Mouse (Mus musculus): Measurements from ENCODE around the gene Cacnb4. TPM values are rescaled to one million over a fixed set of nuclear protein-coding genes. Genes with fewer than 3 reads are reported as not detected.

Cacnb4 gene
- polyA plus RNA-seq, 1 experiment from 2014 or later, result 1.1 TPM

- no peaks in the 10 kb centered on the region for H3K79me2 ChIP-seq (ENCODE audit: inconsistent target)
- 10% methylated on average over 7 of the region's 7 CpGs for WGBS (ENCODE audit: missing documents)
- H3K27ac ChIP-seq, result no peak overlapping the region
- H3K4me3 ChIP-seq (ENCODE audit: inconsistent target), result no peak overlapping the region
- H3K36me3 ChIP-seq (ENCODE audit: inconsistent target), result no peaks in the 10 kb centered on the region
Observed at GRCm38 (mm10) chr2:52632880-52633279, 43.8 kb downstream of the Cacnb4 start.

GRCm38 (mm10) chr2:52628186-52628585 is 48.4 kb downstream of the Cacnb4 start:
- Histone ChIP-seq H3K79me2 (ENCODE audit: inconsistent target) (no peaks in the 10 kb centered on the region), H3K36me3 (ENCODE audit: inconsistent target) (no peaks in the 10 kb centered on the region), H3K4me3 (ENCODE audit: inconsistent target) (no peak overlapping the region), H3K27ac (no peak overlapping the region)
- WGBS (ENCODE audit: missing documents), result 0% methylated on average over 4 of the region's 4 CpGs

DNA sequence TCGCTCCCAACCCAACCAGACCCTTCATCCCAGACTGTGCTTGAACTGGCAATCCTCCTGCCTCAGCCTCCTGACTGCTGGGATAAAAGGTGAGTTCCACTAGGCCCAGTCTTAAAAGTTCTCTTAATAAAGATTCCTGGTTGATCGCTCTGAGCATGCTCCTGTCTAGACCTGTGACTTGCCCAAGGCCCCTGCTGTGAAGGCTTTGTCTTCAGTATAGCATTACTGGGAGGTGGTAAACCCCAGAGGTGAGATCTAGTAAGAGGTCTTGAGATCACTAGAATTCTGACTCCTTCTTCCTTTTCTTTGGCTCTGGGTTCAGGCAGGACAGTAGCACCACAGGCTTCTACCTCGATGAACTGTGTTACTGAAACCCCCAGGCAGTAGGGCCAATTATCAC is 50.4 kb downstream of the Cacnb4 start:
- Histone ChIP-seq H3K36me3 (ENCODE audit: inconsistent target) (no peaks in the 10 kb centered on the region), H3K4me3 (ENCODE audit: inconsistent target) (no peak overlapping the region), H3K27ac (no peak overlapping the region), H3K79me2 (ENCODE audit: inconsistent target) (no peaks in the 10 kb centered on the region)
- WGBS (ENCODE audit: missing documents), result 95% methylated on average over 3 of the region's 3 CpGs

GRCm38 (mm10) chr2:52625731-52626130 is 50.9 kb downstream of the Cacnb4 start:
- Histone ChIP-seq H3K36me3 (ENCODE audit: inconsistent target) (no peaks in the 10 kb centered on the region), H3K79me2 (ENCODE audit: inconsistent target) (no peaks in the 10 kb centered on the region), H3K4me3 (ENCODE audit: inconsistent target) (no peak overlapping the region), H3K27ac (no peak overlapping the region)
- WGBS (ENCODE audit: missing documents), result 82% methylated on average over 6 of the region's 6 CpGs

- WGBS (ENCODE audit: missing documents), result 92% methylated on average over 7 of the region's 7 CpGs
- Histone ChIP-seq H3K27ac (no peak overlapping the region), H3K79me2 (ENCODE audit: inconsistent target) (no peaks in the 10 kb centered on the region), H3K36me3 (ENCODE audit: inconsistent target) (no peaks in the 10 kb centered on the region), H3K4me3 (ENCODE audit: inconsistent target) (no peak overlapping the region)
Observed at GRCm38 (mm10) chr2:52623921-52624404, 52.7 kb downstream of the Cacnb4 start.

DNA sequence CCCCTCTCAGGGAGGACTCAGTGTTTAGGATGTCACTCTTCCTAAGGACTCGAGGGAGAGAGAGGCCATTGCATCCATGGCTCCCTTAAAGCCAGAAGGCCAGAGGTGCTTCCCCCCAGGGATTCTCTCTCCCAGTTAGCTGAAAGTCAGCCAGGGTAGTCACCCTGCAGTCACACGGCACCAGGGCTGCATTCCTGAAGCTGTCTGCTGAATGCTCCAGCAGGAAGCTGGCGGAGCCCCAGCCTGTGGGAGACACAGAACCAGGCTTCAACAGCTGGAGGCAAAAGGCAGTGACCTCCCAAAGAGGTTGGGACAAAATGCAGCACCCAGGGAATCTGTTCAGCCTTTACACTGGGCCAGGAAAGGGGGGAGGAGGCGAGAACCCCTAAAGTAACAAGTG is 53.2 kb downstream of the Cacnb4 start:
- H3K36me3 ChIP-seq (ENCODE audit: inconsistent target), result no peaks in the 10 kb centered on the region
- H3K4me3 ChIP-seq (ENCODE audit: inconsistent target), result no peak overlapping the region
- 90% methylated on average over 4 of the region's 4 CpGs for WGBS (ENCODE audit: missing documents)
- H3K79me2 ChIP-seq (ENCODE audit: inconsistent target), result no peaks in the 10 kb centered on the region
- no peak overlapping the region for H3K27ac ChIP-seq

- Histone ChIP-seq H3K79me2 (ENCODE audit: inconsistent target) (no peaks in the 10 kb centered on the region), H3K27ac (no peak overlapping the region), H3K36me3 (ENCODE audit: inconsistent target) (no peaks in the 10 kb centered on the region), H3K4me3 (ENCODE audit: inconsistent target) (no peak overlapping the region)
- WGBS (ENCODE audit: missing documents), result 82% methylated on average over 2 of the region's 2 CpGs
Observed at GRCm38 (mm10) chr2:52622616-52623015, 54.0 kb downstream of the Cacnb4 start.

GRCm38 (mm10) chr2:52619406-52619974 is 57.1 kb downstream of the Cacnb4 start:
- WGBS (ENCODE audit: missing documents), result 55% methylated on average over 17 of the region's 17 CpGs
- H3K36me3 ChIP-seq (ENCODE audit: inconsistent target), result no peaks in the 10 kb centered on the region
- no peak overlapping the region for H3K4me3 ChIP-seq (ENCODE audit: inconsistent target)
- no peak overlapping the region for H3K27ac ChIP-seq
- no peaks in the 10 kb centered on the region for H3K79me2 ChIP-seq (ENCODE audit: inconsistent target)

GRCm38 (mm10) chr2:52618804-52619203 is 57.8 kb downstream of the Cacnb4 start:
- no peaks in the 10 kb centered on the region for H3K79me2 ChIP-seq (ENCODE audit: inconsistent target)
- H3K4me3 ChIP-seq (ENCODE audit: inconsistent target), result no peak overlapping the region
- no peak overlapping the region for H3K27ac ChIP-seq
- 40% methylated on average over 2 of the region's 2 CpGs for WGBS (ENCODE audit: missing documents)
- no peaks in the 10 kb centered on the region for H3K36me3 ChIP-seq (ENCODE audit: inconsistent target)

DNA sequence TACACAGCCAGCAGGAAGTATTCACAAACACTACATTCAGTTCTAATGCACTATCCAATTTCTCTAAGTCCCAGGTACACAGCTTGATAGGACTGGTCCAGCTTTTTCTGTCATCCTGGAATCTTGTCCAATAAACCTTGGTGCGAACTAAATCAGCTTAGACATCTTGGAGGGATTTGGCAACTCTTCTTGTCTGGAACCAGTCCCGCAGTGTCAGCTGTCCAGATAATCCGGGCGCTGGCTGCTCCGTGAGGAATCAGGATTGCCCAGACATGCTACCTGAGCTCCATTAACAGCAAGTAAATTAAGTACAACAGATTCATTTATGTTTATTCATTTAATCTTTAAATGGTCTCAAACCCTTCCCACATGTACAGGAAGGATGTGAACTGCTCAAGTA is 61.2 kb downstream of the Cacnb4 start:
- H3K79me2 ChIP-seq (ENCODE audit: inconsistent target), result no peaks in the 10 kb centered on the region
- H3K36me3 ChIP-seq (ENCODE audit: inconsistent target), result no peaks in the 10 kb centered on the region
- H3K27ac ChIP-seq, result no peak overlapping the region
- H3K4me3 ChIP-seq (ENCODE audit: inconsistent target), result no peak overlapping the region
- WGBS (ENCODE audit: missing documents), result 96% methylated on average over 5 of the region's 5 CpGs

GRCm38 (mm10) chr2:52613888-52614287 is 62.7 kb downstream of the Cacnb4 start:
- Histone ChIP-seq H3K79me2 (ENCODE audit: inconsistent target) (no peaks in the 10 kb centered on the region), H3K4me3 (ENCODE audit: inconsistent target) (no peak overlapping the region), H3K36me3 (ENCODE audit: inconsistent target) (no peaks in the 10 kb centered on the region), H3K27ac (no peak overlapping the region)
- 93% methylated on average over 4 of the region's 4 CpGs for whole genome bisulfite sequencing (ENCODE audit: missing documents)

- 44% methylated on average over 1 of the region's 1 CpGs for WGBS (ENCODE audit: missing documents)
Observed at GRCm38 (mm10) chr2:52609486-52609885, 67.1 kb downstream of the Cacnb4 start.

DNA sequence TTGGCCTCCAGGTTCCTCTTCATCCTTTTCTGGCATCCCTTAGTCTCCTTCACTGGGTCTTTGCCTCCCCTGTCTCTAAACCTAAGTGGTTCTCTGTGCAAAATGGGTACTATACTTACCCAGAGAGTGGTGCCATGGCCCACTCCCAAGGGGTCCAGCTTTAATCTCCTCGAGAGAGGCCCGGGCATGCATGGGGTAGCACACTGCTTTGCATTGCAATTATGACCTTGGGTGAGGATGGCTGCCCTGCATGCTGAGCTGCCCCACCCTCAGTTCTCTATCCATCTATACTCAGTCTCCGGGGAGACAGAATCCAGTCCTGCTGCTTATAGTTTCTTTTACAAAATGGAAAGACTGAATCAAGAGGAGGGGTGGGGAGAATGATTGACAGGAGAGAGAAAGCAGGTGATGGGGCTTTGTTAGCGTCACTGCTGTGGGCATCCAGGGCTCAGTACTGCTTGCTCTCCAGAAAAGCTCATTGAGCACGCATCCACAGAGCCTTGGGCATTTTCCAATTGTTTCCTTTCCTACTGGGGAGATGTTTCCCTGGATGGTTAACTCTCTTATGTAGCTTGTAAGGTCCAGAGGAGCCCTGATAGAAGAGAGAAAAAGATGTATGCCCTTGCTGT is 68.7 kb downstream of the Cacnb4 start:
- H3K27ac ChIP-seq, result no peak overlapping the region
- 88% methylated on average over 5 of the region's 5 CpGs for WGBS (ENCODE audit: missing documents)
- H3K36me3 ChIP-seq (ENCODE audit: inconsistent target), result no peaks in the 10 kb centered on the region
- H3K4me3 ChIP-seq (ENCODE audit: inconsistent target), result no peak overlapping the region
- no peaks in the 10 kb centered on the region for H3K79me2 ChIP-seq (ENCODE audit: inconsistent target)

More at GRCm38 (mm10) chr2:52609486-52609885, 67.1 kb downstream of the Cacnb4 start:
- H3K27ac ChIP-seq, result no peak overlapping the region
- no peak overlapping the region for H3K4me3 ChIP-seq (ENCODE audit: inconsistent target)
- H3K36me3 ChIP-seq (ENCODE audit: inconsistent target), result no peaks in the 10 kb centered on the region
- no peaks in the 10 kb centered on the region for H3K79me2 ChIP-seq (ENCODE audit: inconsistent target)

GRCm38 (mm10) chr2:52606331-52606730 is 70.3 kb downstream of the Cacnb4 start:
- no peaks in the 10 kb centered on the region for H3K79me2 ChIP-seq (ENCODE audit: inconsistent target)
- no peak overlapping the region for H3K4me3 ChIP-seq (ENCODE audit: inconsistent target)
- H3K27ac ChIP-seq, result no peak overlapping the region
- no peaks in the 10 kb centered on the region for H3K36me3 ChIP-seq (ENCODE audit: inconsistent target)
- 48% methylated on average over 4 of the region's 4 CpGs for WGBS (ENCODE audit: missing documents)

- Histone ChIP-seq H3K79me2 (ENCODE audit: inconsistent target) (no peaks in the 10 kb centered on the region), H3K27ac (no peak overlapping the region), H3K36me3 (ENCODE audit: inconsistent target) (no peaks in the 10 kb centered on the region), H3K4me3 (ENCODE audit: inconsistent target) (no peak overlapping the region)
- 32% methylated on average over 4 of the region's 4 CpGs for WGBS (ENCODE audit: missing documents)
Observed at GRCm38 (mm10) chr2:52605321-52605720, 71.3 kb downstream of the Cacnb4 start.

- Histone ChIP-seq H3K4me3 (ENCODE audit: inconsistent target) (no peak overlapping the region), H3K36me3 (ENCODE audit: inconsistent target) (no peaks in the 10 kb centered on the region), H3K79me2 (ENCODE audit: inconsistent target) (no peaks in the 10 kb centered on the region), H3K27ac (no peak overlapping the region)
- 95% methylated on average over 8 of the region's 8 CpGs for WGBS (ENCODE audit: missing documents)
Observed at GRCm38 (mm10) chr2:52604651-52605020, 72.0 kb downstream of the Cacnb4 start.
